Mouse (Mus musculus): ENCODE results near the gene Prss40.
"Not testable (repeated sequence)": the region's sequence is repeated elsewhere in the genome, so short reads cannot be mapped to it uniquely, and the experiment has no call there.

Prss40 gene

GRCm38 (mm10) chr1:34535043-34535698, 25.6 kb downstream of the Prss40 start, which contains the start of gene Cfc1:
Gene Cfc1 (plus strand): TSS chr1:34535648.
- DNase-seq (ENCODE audit: low read depth, low spot score): not testable (repeated sequence)

- DNase-seq (ENCODE audit: low read depth, low spot score): not testable (repeated sequence)
Observed at GRCm38 (mm10) chr1:34534574-34534973, 26.2 kb downstream of the Prss40 start.

GRCm38 (mm10) chr1:34523647-34524046, 37.1 kb downstream of the Prss40 start:
- no peak for DNase-seq (ENCODE audit: low read depth, low spot score)

- no peak for DNase-seq (ENCODE audit: low read depth, low spot score)
Observed at GRCm38 (mm10) chr1:34522850-34523244, 37.9 kb downstream of the Prss40 start.

GRCm38 (mm10) chr1:34522205-34522849, 38.4 kb downstream of the Prss40 start:
- no peak for DNase-seq (ENCODE audit: low read depth, low spot score)

- DNase-seq (ENCODE audit: low read depth, low spot score): no peak
Observed at GRCm38 (mm10) chr1:34518259-34518658, 42.5 kb downstream of the Prss40 start.

- not testable (repeated sequence) for DNase-seq (ENCODE audit: low read depth, low spot score)
Observed at GRCm38 (mm10) chr1:34517797-34518196, 42.9 kb downstream of the Prss40 start.

- DNase-seq (ENCODE audit: low read depth, low spot score): not testable (repeated sequence)
Observed at GRCm38 (mm10) chr1:34517297-34517696, 43.4 kb downstream of the Prss40 start.

GRCm38 (mm10) chr1:34516595-34516994, 44.1 kb downstream of the Prss40 start:
- DNase-seq (ENCODE audit: low read depth, low spot score): no peak

- DNase-seq (ENCODE audit: low read depth, low spot score): no peak
Observed at GRCm38 (mm10) chr1:34513068-34513467, 47.7 kb downstream of the Prss40 start.

- no peak for DNase-seq (ENCODE audit: low read depth, low spot score)
Observed at GRCm38 (mm10) chr1:34511027-34511426, 49.7 kb downstream of the Prss40 start.

- no peak for DNase-seq (ENCODE audit: low read depth, low spot score)
Observed at GRCm38 (mm10) chr1:34510575-34510981, 50.2 kb downstream of the Prss40 start.

- DNase-seq (ENCODE audit: low read depth, low spot score): no peak
Observed at GRCm38 (mm10) chr1:34507986-34508385, 52.8 kb downstream of the Prss40 start.

GRCm38 (mm10) chr1:34505970-34506551, 54.7 kb downstream of the Prss40 start:
- DNase-seq (ENCODE audit: low read depth, low spot score): no peak

- DNase-seq (ENCODE audit: low read depth, low spot score): no peak
Observed at GRCm38 (mm10) chr1:34505307-34505706, 55.4 kb downstream of the Prss40 start.

GRCm38 (mm10) chr1:34502991-34503390, 57.8 kb downstream of the Prss40 start:
- no peak for DNase-seq (ENCODE audit: low read depth, low spot score)

All from brain, embryonic 18.5 days (tissue).